Mouse (Mus musculus): ENCODE results near the gene Gzmd.

DNA sequence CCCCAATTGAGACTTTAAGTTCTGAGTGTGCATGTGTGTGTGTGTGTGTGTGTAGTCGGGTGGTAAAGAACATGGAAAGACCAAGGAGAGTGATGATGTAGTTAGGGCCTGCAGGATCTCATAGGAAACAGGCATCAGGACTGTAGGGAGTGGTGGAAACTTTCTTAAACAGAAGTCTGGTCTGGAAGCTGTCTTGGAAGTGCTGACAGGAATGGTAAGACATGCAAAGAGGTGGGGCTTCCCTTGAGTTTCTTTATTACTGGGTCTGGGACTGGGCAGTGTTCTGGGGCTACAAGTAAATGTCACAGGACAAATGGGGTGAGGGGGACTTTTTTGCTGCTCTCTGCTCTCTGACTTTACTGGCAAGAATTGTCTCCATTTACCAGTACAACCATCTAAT, 34.8 kb downstream of the Gzmd start:
- TF ChIP-seq CTCF (IDR thresholded peaks at IDR 0.05), result no peak
- TF ChIP-seq POLR2A (IDR thresholded peaks at IDR 0.05; ENCODE audit: insufficient read depth, low read depth, low read length), result no peak

Measured in heart, adult 2 months (tissue).